9 mouse cellular contexts compared by ENCODE assay signal in the genomic region with DNA sequence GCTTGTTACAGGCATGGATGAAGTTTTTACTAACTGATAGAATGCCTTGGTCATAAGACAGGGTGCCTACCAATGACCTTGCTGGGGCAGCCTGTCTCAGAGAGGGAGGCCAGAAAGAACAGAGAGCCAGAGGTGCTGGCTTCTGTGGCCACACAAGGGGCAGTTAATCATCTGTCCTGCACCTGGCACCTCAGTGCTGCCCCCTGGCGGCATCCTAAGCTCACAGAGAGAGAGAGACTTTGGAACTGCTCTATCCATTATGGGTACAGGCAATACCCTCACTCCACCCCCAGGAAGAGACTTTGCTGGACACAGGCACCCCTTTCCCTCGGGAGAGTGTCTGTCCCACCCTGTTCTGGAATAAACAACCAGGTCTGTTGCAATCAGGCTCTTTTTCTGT. TPM values are rescaled to one million over a fixed set of nuclear protein-coding genes. Genes with fewer than 3 reads are reported as not detected.
DNase-seq lines count a peak whose midpoint lies in the region; ATAC-seq and TF ChIP-seq lines count a peak whose summit lies in the region.
"Had no signal": no experiment of that assay in that cellular context is flagged by ENCODE, and none has a peak within 500 bp of the region (broad histone marks: within the 10 kb centered on the region; RNA-seq: fewer than 3 reads in every experiment).

No protein-coding gene starts in this region.

- no peaks in the 10 kb centered on the region for H3K79me2 ChIP-seq in liver, adult 2 months (ENCODE audit: control insufficient read depth, insufficient read depth, low read length)

- 12% methylated on average over 2 of the region's 2 CpGs for WGBS in heart, postnatal 0 days
- WGBS in liver, adult 2 months = 4% methylated on average over 2 of the region's 2 CpGs

- H3K4me1 ChIP-seq in heart, postnatal 0 days (ENCODE audit: control insufficient read depth, insufficient read depth) = peaks cover 2% of the 10 kb centered on the region; the same call in 1 of the 2 replicates
- no peaks in the 10 kb centered on the region for H3K4me1 ChIP-seq in liver, adult 2 months (ENCODE audit: control insufficient read depth, insufficient read depth, low read length)

- TF ChIP-seq EP300 in heart, postnatal 0 days (IDR thresholded peaks at IDR 0.05; ENCODE audit: low read depth) = no peak

- H3K4me2 ChIP-seq in heart, postnatal 0 days (ENCODE audit: low read depth, low read length) = no peak overlapping the region
- H3K4me2 ChIP-seq: lung, embryonic 15.5 days had no signal

- ATAC-seq in heart, postnatal 0 days (ENCODE audit: insufficient read depth, low read depth) = no peak

- peaks cover 8% of the 10 kb centered on the region; the same call in 1 of the 2 replicates for H3K36me3 ChIP-seq in heart, postnatal 0 days (replicated peaks; ENCODE audit: control insufficient read depth, insufficient read depth, low read length)
- no peaks in the 10 kb centered on the region for H3K36me3 ChIP-seq in liver, adult 2 months (ENCODE audit: control insufficient read depth, insufficient read depth, low read length)
- H3K36me3 ChIP-seq: lung, embryonic 15.5 days had no signal

- no peak overlapping the region for H3K4me3 ChIP-seq in heart, postnatal 0 days (ENCODE audit: low read depth, low read length)
- no peak overlapping the region for H3K4me3 ChIP-seq in liver, adult 2 months (ENCODE audit: insufficient read depth, low read depth, low read length)
- H3K4me3 ChIP-seq: lung, embryonic 15.5 days had no signal

- H3K27me3 ChIP-seq in heart, postnatal 0 days (ENCODE audit: control insufficient read depth, insufficient read depth, low read length) = no peaks in the 10 kb centered on the region
- no peaks in the 10 kb centered on the region for H3K27me3 ChIP-seq in liver, adult 2 months (ENCODE audit: control insufficient read depth, insufficient read depth, low read length)
- H3K27me3 ChIP-seq: lung, embryonic 15.5 days had no signal

- H3K9me3 ChIP-seq in heart, postnatal 0 days (replicated peaks; ENCODE audit: control insufficient read depth, low read length) = no peaks in the 10 kb centered on the region
- H3K9me3 ChIP-seq: lung, embryonic 15.5 days had no signal

- TF ChIP-seq CTCF in heart, postnatal 0 days (IDR thresholded peaks at IDR 0.05; ENCODE audit: low read depth) = peak; percentile 62
- TF ChIP-seq CTCF in liver, adult 2 months (IDR thresholded peaks at IDR 0.05; ENCODE audit: low read depth, low read length) = peak; percentile 79

- DNase-seq in layer of hippocampus, adult 11-12 months (ENCODE audit: low spot score) = peak; percentile 71
- DNase-seq in layer of hippocampus, postnatal 36 days = no peak
- DNase-seq in ES-CJ7 (ENCODE audit: low read depth, low spot score) = peak; percentile 77
- peak; percentile 71 to 84 for DNase-seq in adrenal gland, postnatal 36 days
- DNase-seq in heart, postnatal 0 days (ENCODE audit: low spot score) = peak; percentile 20
- peak; percentile 16 for DNase-seq in liver, adult 2 months (ENCODE audit: extremely low read depth, low read depth, low spot score)
- DNase-seq in retina, postnatal 1 day = peak; percentile 60
- DNase-seq in yolk sac, embryonic 10.5 days (ENCODE audit: low spot score) = peak; percentile 27

- TF ChIP-seq POLR2A in liver, adult 2 months (IDR thresholded peaks at IDR 0.05; ENCODE audit: extremely low read depth, insufficient read depth, low read length) = no peak

- no peak overlapping the region for H3K27ac ChIP-seq in heart, postnatal 0 days (ENCODE audit: low read depth)
- no peak overlapping the region for H3K27ac ChIP-seq in liver, adult 2 months (replicated peaks; ENCODE audit: insufficient read depth, low read depth, low read length)
- H3K27ac ChIP-seq: lung, embryonic 15.5 days had no signal

- no peak overlapping the region for H3K9ac ChIP-seq in heart, postnatal 0 days (replicated peaks; ENCODE audit: low read depth, low read length)
- no peak overlapping the region for H3K9ac ChIP-seq in liver, adult 2 months (ENCODE audit: low read depth, low read length)
- H3K9ac ChIP-seq: lung, embryonic 15.5 days had no signal

RNA-seq across cellular contexts. Expression of gene Art4, which starts 9.7 kb away (rescaled TPM):
- not detected for total RNA-seq in layer of hippocampus, postnatal 36 days (2021)
- 1 to 10 TPM; 3.6 to 6.0 TPM for total RNA-seq in adrenal gland, postnatal 36 days (2021)
- 19.3 and 28.8 TPM in 2 replicates for total RNA-seq in heart, postnatal 0 days (2014; rRNA removed; ENCODE audit: low replicate concordance)
- polyA plus RNA-seq in heart, postnatal 0 days (2015; fragmentation: Nextera tagmentation; extraction: Ambion mirVana) = 8.7 and 11.4 TPM in 2 replicates
- 1.8 and 1.9 TPM in 2 replicates for total RNA-seq in liver, adult 2 months (2014; rRNA removed)
- polyA plus RNA-seq in liver, adult 2 months (2012; rRNA removed) = 0.93 and 1.1 TPM in 2 replicates

RNA-seq across cellular contexts. Expression of gene Smco3, which starts 12.5 kb away (rescaled TPM):
- 10 to 100 TPM in 1 of 2 experiments, 1 to 10 TPM in 1; 7.1 to 10.1 TPM for total RNA-seq in layer of hippocampus, postnatal 36 days (2021)
- under 1 TPM in 1 of 2 experiments, not detected in 1; 0.20 TPM for total RNA-seq in adrenal gland, postnatal 36 days (2021)
- total RNA-seq in heart, postnatal 0 days (2014; rRNA removed; ENCODE audit: low replicate concordance) = not detected in 2 replicates
- not detected in 2 replicates for polyA plus RNA-seq in heart, postnatal 0 days (2015; fragmentation: Nextera tagmentation; extraction: Ambion mirVana)
- total RNA-seq in liver, adult 2 months (2014; rRNA removed) = 0.07 TPM in 1 of 2 replicates, not detected in the other
- polyA plus RNA-seq in liver, adult 2 months (2012; rRNA removed) = not detected in 2 replicates

RNA-seq across cellular contexts. Expression of gene Wbp11, which starts 19.8 kb away (rescaled TPM):
- total RNA-seq in layer of hippocampus, postnatal 36 days (2021) = 100 to 1,000 TPM; 119 to 130 TPM
- total RNA-seq in adrenal gland, postnatal 36 days (2021) = 10 to 100 TPM; 77.0 to 78.2 TPM
- total RNA-seq in heart, postnatal 0 days (2014; rRNA removed; ENCODE audit: low replicate concordance) = 28.2 and 37.7 TPM in 2 replicates
- 51.1 and 52.7 TPM in 2 replicates for polyA plus RNA-seq in heart, postnatal 0 days (2015; fragmentation: Nextera tagmentation; extraction: Ambion mirVana)
- total RNA-seq in liver, adult 2 months (2014; rRNA removed) = 6.6 and 9.0 TPM in 2 replicates
- 13.6 and 18.0 TPM in 2 replicates for polyA plus RNA-seq in liver, adult 2 months (2012; rRNA removed)

RNA-seq across cellular contexts. Expression of gene BC049715, which starts 20.4 kb away (rescaled TPM):
- 1 to 10 TPM; 4.2 to 6.0 TPM for total RNA-seq in layer of hippocampus, postnatal 36 days (2021)
- 1 to 10 TPM in 1 of 2 experiments, under 1 TPM in 1; 0.43 to 1.2 TPM for total RNA-seq in adrenal gland, postnatal 36 days (2021)
- total RNA-seq in heart, postnatal 0 days (2014; rRNA removed; ENCODE audit: low replicate concordance) = 0.04 and 0.43 TPM in 2 replicates
- 1.4 and 2.5 TPM in 2 replicates for polyA plus RNA-seq in heart, postnatal 0 days (2015; fragmentation: Nextera tagmentation; extraction: Ambion mirVana)
- 0.18 and 1.1 TPM in 2 replicates for total RNA-seq in liver, adult 2 months (2014; rRNA removed)
- 0.09 and 0.61 TPM in 2 replicates for polyA plus RNA-seq in liver, adult 2 months (2012; rRNA removed)

RNA-seq across cellular contexts. Expression of gene Mgp, which starts 27.8 kb away (rescaled TPM):
- total RNA-seq in layer of hippocampus, postnatal 36 days (2021) = 10 to 100 TPM; 16.1 to 37.1 TPM
- total RNA-seq in adrenal gland, postnatal 36 days (2021) = 100 to 1,000 TPM; 136 to 192 TPM
- 344 and 362 TPM in 2 replicates for total RNA-seq in heart, postnatal 0 days (2014; rRNA removed; ENCODE audit: low replicate concordance)
- 403 and 465 TPM in 2 replicates for polyA plus RNA-seq in heart, postnatal 0 days (2015; fragmentation: Nextera tagmentation; extraction: Ambion mirVana)
- 10.0 and 10.9 TPM in 2 replicates for total RNA-seq in liver, adult 2 months (2014; rRNA removed)
- polyA plus RNA-seq in liver, adult 2 months (2012; rRNA removed) = 7.3 and 11.9 TPM in 2 replicates

Comparison
In these comparisons a context has a peak if more than half of its experiments do, and no peak if none do; other contexts are left out.
1. DNase-seq: peak in layer of hippocampus, adult 11-12 months (single experiment), ES-CJ7 (single experiment), adrenal gland, postnatal 36 days (2 of 2), heart, postnatal 0 days (single experiment), liver, adult 2 months (single experiment), retina, postnatal 1 day (single experiment) and yolk sac, embryonic 10.5 days (single experiment); none in layer of hippocampus, postnatal 36 days (0 of 2).